Mouse (Mus musculus): ENCODE results near the gene Noxred1. TPM values are rescaled to one million over a fixed set of nuclear protein-coding genes. Genes with fewer than 3 reads are reported as not detected.

Gene Noxred1
- polyA plus RNA-seq, 1 experiment from 2014 or later: 0.69 TPM

DNA sequence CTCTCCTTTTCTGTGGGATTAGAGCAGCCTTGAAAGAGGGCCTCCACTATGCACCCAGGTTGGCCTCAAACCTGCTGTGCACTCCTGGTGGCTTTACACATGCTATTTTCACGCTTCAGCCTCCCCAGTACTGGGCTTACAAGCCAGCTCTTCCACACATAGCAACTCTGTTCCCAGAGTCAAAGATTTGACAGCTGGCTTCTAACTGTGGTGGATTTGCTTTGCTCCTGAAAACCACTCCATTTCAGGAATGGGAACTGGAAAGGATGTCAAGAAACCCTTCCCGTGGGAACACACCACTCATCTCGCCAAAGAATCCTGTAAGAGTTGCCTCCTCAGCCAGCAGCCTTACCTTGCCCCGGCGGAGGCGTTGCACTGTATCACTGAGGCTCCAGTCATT, 15.3 kb upstream of the Noxred1 start:
- Histone ChIP-seq H3K27me3 (ENCODE audit: control insufficient read depth, insufficient read depth, low read length) (no peaks in the 10 kb centered on the region), H3K9ac (ENCODE audit: low read depth, low read length) (no peak overlapping the region), H3K4me3 (ENCODE audit: low read length) (no peak overlapping the region), H3K36me3 (ENCODE audit: control insufficient read depth, insufficient read depth, low read length) (peaks cover 83% of the 10 kb centered on the region), H3K9me3 (ENCODE audit: control insufficient read depth, low read length) (no peaks in the 10 kb centered on the region), H3K27ac (ENCODE audit: low read depth, low read length) (no peak overlapping the region), H3K4me1 (ENCODE audit: control insufficient read depth, insufficient read depth, low read length) (no peaks in the 10 kb centered on the region), H3K4me2 (replicated peaks; ENCODE audit: low read depth, low read length) (no peak overlapping the region)
- WGBS: 94% methylated on average over 6 of the region's 6 CpGs
- ATAC-seq (ENCODE audit: low FRiP score, low TSS enrichment): no peak

DNA sequence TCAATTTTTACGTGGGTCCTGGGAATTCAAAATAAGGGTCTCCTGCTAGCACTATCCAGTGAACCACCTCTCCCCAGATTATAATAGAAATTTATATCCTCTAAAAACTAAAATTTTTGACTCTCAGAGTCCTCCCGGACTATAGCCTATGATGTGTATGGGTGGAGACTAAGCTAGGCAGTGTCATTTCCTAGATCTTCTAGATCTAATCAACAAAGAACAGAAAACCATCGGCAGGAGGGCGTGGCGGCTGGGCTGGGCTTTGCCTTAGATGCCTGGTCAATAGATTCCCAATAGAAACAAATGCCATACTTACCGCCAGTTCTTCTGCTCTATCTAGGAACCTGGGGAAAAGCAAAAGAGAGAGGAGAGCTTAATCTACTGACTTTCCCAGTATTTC, 11.6 kb upstream of the Noxred1 start:
- no peaks in the 10 kb centered on the region for H3K9me3 ChIP-seq (ENCODE audit: control insufficient read depth, low read length)
- H3K4me3 ChIP-seq (ENCODE audit: low read length): no peak overlapping the region
- no peak overlapping the region for H3K4me2 ChIP-seq (replicated peaks; ENCODE audit: low read depth, low read length)
- WGBS: 93% methylated on average over 6 of the region's 6 CpGs
- no peak overlapping the region for H3K9ac ChIP-seq (ENCODE audit: low read depth, low read length)
- H3K4me1 ChIP-seq (ENCODE audit: control insufficient read depth, insufficient read depth, low read length): no peaks in the 10 kb centered on the region
- H3K27ac ChIP-seq (ENCODE audit: low read depth, low read length): no peak overlapping the region
- no peaks in the 10 kb centered on the region for H3K27me3 ChIP-seq (ENCODE audit: control insufficient read depth, insufficient read depth, low read length)
- H3K36me3 ChIP-seq (ENCODE audit: control insufficient read depth, insufficient read depth, low read length): peaks cover 75% of the 10 kb centered on the region
- no peak for ATAC-seq (ENCODE audit: low FRiP score, low TSS enrichment)

DNA sequence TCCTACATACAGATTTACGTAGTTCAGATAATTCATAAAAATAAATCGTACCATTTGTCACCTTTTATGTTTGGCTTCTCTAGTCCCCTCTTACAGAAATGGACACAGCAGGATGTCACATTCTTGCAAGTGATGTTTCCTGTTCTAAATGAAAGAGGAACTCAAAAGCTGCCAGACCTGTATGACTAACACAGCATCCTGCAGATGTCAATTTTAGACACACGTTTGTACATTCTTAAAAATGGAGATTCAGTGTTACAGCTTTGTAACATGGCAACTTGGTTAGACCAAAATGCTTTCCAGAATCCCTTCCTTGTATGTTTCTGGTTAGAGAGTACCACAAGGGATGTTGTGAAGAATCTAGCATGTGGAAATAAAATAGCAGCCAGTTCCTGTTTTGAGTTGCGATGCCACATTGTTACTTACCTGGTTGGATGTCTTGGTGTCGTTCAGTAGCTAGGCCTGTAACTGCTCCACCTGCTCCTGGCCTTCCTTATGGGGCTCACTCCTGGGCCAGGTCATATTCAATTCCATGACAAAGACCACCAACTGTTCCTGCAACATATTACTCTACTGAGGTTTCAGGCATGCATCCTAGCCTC, 1.5 kb downstream of the Noxred1 start:
- H3K36me3 ChIP-seq (ENCODE audit: control insufficient read depth, insufficient read depth, low read length): peaks cover 36% of the 10 kb centered on the region

DNA sequence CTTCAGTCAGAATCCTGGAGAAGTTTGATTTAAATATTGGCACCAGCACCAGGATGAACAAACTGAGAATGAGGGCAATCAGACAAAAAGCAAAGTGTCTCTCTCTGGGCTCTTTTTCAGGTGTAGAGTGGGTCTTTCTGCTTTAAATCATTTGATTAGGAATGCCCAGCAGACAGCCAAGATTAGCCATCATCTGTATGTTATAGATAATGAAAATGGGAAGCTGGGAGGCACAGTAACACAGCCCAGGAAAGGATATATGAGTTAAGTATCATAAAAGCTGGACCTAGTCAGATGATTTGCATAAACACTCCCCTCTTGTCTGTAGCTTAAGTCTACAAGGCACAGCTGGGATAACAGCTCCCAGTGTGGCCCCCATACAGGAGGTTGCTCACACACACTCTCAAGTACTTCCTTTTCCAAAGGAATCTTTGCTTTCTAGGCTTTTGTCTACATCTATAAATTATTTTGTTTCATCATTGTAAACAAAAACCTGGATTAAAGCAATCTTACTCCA, 8.1 kb downstream of the Noxred1 start:
- Histone ChIP-seq H3K36me3 (ENCODE audit: control insufficient read depth, insufficient read depth, low read length) (no peaks in the 10 kb centered on the region), H3K9ac (ENCODE audit: low read depth, low read length) (no peak overlapping the region), H3K27me3 (ENCODE audit: control insufficient read depth, insufficient read depth, low read length) (no peaks in the 10 kb centered on the region), H3K4me1 (ENCODE audit: control insufficient read depth, insufficient read depth, low read length) (no peaks in the 10 kb centered on the region), H3K27ac (ENCODE audit: low read depth, low read length) (no peak overlapping the region), H3K4me2 (replicated peaks; ENCODE audit: low read depth, low read length) (no peak overlapping the region), H3K4me3 (ENCODE audit: low read length) (no peak overlapping the region), H3K9me3 (ENCODE audit: control insufficient read depth, low read length) (no peaks in the 10 kb centered on the region)
- ATAC-seq (ENCODE audit: low FRiP score, low TSS enrichment): no peak

More for the DNA sequence above, 1.5 kb downstream of the Noxred1 start:
- H3K4me2 ChIP-seq (replicated peaks; ENCODE audit: low read depth, low read length): no peak overlapping the region
- no peak for ATAC-seq (ENCODE audit: low FRiP score, low TSS enrichment)
- no peak overlapping the region for H3K4me3 ChIP-seq (ENCODE audit: low read length)
- H3K9ac ChIP-seq (ENCODE audit: low read depth, low read length): no peak overlapping the region
- H3K9me3 ChIP-seq (ENCODE audit: control insufficient read depth, low read length): no peaks in the 10 kb centered on the region
- 85% methylated on average over 5 of the region's 5 CpGs for WGBS
- no peaks in the 10 kb centered on the region for H3K27me3 ChIP-seq (ENCODE audit: control insufficient read depth, insufficient read depth, low read length)
- H3K4me1 ChIP-seq (ENCODE audit: control insufficient read depth, insufficient read depth, low read length): no peaks in the 10 kb centered on the region
- no peak overlapping the region for H3K27ac ChIP-seq (ENCODE audit: low read depth, low read length)

DNA sequence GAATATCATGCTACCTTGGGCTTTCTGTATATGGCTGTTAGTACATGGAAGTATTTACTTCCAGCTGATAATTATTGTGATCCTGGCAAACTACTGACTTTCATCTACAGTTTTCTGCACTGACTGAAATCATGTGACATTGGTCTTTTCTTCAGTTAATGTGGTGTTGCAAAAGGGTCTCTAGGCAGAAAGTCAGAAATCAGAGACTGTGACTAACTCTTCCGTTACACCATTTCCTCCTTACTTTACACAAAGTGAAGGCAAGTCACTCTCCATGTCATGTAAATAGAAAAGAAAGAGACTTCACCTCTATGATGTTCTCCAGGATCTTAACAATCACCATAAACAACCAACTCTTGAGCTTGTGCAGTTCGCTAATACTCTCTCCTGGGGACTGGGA, 8.9 kb downstream of the Noxred1 start:
- 95% methylated on average over 2 of the region's 2 CpGs for WGBS
- H3K9me3 ChIP-seq (ENCODE audit: control insufficient read depth, low read length): no peaks in the 10 kb centered on the region
- H3K4me3 ChIP-seq (ENCODE audit: low read length): no peak overlapping the region
- H3K27me3 ChIP-seq (ENCODE audit: control insufficient read depth, insufficient read depth, low read length): no peaks in the 10 kb centered on the region
- H3K4me2 ChIP-seq (replicated peaks; ENCODE audit: low read depth, low read length): no peak overlapping the region
- H3K4me1 ChIP-seq (ENCODE audit: control insufficient read depth, insufficient read depth, low read length): no peaks in the 10 kb centered on the region
- no peaks in the 10 kb centered on the region for H3K36me3 ChIP-seq (ENCODE audit: control insufficient read depth, insufficient read depth, low read length)
- H3K9ac ChIP-seq (ENCODE audit: low read depth, low read length): no peak overlapping the region
- no peak overlapping the region for H3K27ac ChIP-seq (ENCODE audit: low read depth, low read length)
- no peak for ATAC-seq (ENCODE audit: low FRiP score, low TSS enrichment)

DNA sequence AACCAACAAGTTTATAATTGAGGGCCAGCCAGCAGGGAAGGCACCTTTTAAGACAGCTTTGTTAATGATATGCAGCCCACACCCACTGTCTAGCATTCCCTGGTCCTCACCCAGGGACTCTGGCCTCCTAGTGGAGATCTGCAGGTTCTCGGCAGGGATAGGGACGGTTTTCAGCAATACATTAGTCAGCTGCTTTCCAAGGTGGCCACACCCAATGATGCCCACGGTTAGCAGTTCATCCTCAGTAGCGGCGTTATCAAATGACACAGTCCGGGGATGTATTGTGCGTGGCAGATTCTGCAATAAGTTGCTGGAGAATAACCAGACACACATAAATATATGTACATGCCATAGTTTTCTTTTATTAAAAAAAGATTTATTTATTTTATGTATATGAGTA, 11.7 kb downstream of the Noxred1 start:
- ATAC-seq (ENCODE audit: low FRiP score, low TSS enrichment): no peak
- 79% methylated on average over 7 of the region's 7 CpGs for WGBS
- H3K4me2 ChIP-seq (replicated peaks; ENCODE audit: low read depth, low read length): no peak overlapping the region
- no peak overlapping the region for H3K4me3 ChIP-seq (ENCODE audit: low read length)
- no peaks in the 10 kb centered on the region for H3K36me3 ChIP-seq (ENCODE audit: control insufficient read depth, insufficient read depth, low read length)
- no peak overlapping the region for H3K27ac ChIP-seq (ENCODE audit: low read depth, low read length)
- H3K4me1 ChIP-seq (ENCODE audit: control insufficient read depth, insufficient read depth, low read length): no peaks in the 10 kb centered on the region
- no peaks in the 10 kb centered on the region for H3K27me3 ChIP-seq (ENCODE audit: control insufficient read depth, insufficient read depth, low read length)
- H3K9me3 ChIP-seq (ENCODE audit: control insufficient read depth, low read length): no peaks in the 10 kb centered on the region
- H3K9ac ChIP-seq (ENCODE audit: low read depth, low read length): no peak overlapping the region

DNA sequence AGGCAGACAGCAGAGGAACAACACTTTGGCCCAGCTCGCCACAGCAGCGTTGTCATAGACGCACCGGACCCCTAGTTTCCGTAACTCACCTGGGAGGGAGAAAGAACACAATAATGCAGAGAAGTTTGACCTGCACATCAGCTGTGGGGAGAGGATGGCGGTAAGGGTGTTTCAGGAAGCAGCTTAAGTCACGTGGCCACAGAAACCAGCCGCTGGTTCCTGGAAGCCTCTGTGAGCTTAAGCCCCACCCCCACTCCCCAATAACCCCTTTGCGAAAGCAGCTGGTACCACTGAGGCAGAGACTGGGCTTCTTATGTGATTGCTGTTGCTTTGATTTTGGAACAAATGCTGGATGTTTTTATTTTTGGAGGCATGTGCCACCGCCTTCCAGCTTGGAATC, 13.6 kb downstream of the Noxred1 start:
- no peaks in the 10 kb centered on the region for H3K4me1 ChIP-seq (ENCODE audit: control insufficient read depth, insufficient read depth, low read length)
- H3K27ac ChIP-seq (ENCODE audit: low read depth, low read length): no peak overlapping the region
- H3K36me3 ChIP-seq (ENCODE audit: control insufficient read depth, insufficient read depth, low read length): no peaks in the 10 kb centered on the region
- H3K9ac ChIP-seq (ENCODE audit: low read depth, low read length): no peak overlapping the region
- ATAC-seq (ENCODE audit: low FRiP score, low TSS enrichment): no peak
- H3K9me3 ChIP-seq (ENCODE audit: control insufficient read depth, low read length): no peaks in the 10 kb centered on the region
- WGBS: 81% methylated on average over 10 of the region's 10 CpGs
- H3K4me3 ChIP-seq (ENCODE audit: low read length): no peak overlapping the region
- no peak overlapping the region; the same call in 1 of the 2 replicates for H3K4me2 ChIP-seq (replicated peaks; ENCODE audit: low read depth, low read length)
- no peaks in the 10 kb centered on the region for H3K27me3 ChIP-seq (ENCODE audit: control insufficient read depth, insufficient read depth, low read length)

DNA sequence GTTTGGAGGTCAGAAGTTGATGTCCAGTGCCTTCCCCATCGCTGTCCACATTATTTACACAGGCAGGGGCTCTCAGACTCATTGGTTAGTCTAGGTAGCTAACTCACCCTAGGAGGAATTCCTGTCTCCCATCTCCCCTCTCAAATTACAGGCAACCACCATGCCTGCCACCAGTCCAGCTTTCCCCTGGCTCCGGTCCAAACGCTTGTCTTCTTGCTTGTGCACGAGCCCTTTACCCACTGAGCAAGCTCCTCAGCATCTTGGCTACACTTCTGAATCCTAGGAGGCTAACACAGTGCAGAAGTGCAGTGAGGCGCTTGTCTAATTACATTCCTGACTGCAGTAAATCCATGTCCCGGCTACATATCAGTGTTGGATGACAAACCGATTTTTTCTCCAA, 19.2 kb downstream of the Noxred1 start:
- no peak overlapping the region for H3K9ac ChIP-seq (ENCODE audit: low read depth, low read length)
- no peak overlapping the region for H3K4me2 ChIP-seq (replicated peaks; ENCODE audit: low read depth, low read length)
- no peak for ATAC-seq (ENCODE audit: low FRiP score, low TSS enrichment)
- H3K36me3 ChIP-seq (ENCODE audit: control insufficient read depth, insufficient read depth, low read length): no peaks in the 10 kb centered on the region
- H3K27ac ChIP-seq (ENCODE audit: low read depth, low read length): no peak overlapping the region
- no peak overlapping the region for H3K4me3 ChIP-seq (ENCODE audit: low read length)
- WGBS: 56% methylated on average over 7 of the region's 7 CpGs
- no peaks in the 10 kb centered on the region for H3K27me3 ChIP-seq (ENCODE audit: control insufficient read depth, insufficient read depth, low read length)
- no peaks in the 10 kb centered on the region for H3K9me3 ChIP-seq (ENCODE audit: control insufficient read depth, low read length)
- no peaks in the 10 kb centered on the region for H3K4me1 ChIP-seq (ENCODE audit: control insufficient read depth, insufficient read depth, low read length)

DNA sequence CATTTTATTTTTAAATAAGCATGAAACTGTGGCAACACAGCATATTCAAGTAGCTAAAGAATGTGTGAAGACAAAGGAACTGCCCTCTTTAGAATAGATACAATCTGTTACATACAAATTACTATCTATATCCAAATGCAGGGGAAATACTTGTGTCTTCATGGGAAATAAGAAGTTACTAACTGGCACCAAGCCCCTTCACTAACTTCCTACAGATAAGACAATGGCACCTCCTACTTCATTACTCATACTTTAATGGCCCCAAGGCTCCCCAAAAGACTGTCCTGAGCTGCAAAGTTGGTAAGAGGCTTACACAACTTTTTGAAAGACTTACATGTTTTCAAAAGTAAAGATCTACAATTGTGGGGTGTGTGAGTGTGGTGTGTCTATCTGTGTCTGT, 20.9 kb downstream of the Noxred1 start:
- Histone ChIP-seq H3K4me2 (replicated peaks; ENCODE audit: low read depth, low read length) (no peak overlapping the region), H3K4me1 (ENCODE audit: control insufficient read depth, insufficient read depth, low read length) (no peaks in the 10 kb centered on the region), H3K4me3 (ENCODE audit: low read length) (no peak overlapping the region), H3K27ac (ENCODE audit: low read depth, low read length) (no peak overlapping the region), H3K9ac (ENCODE audit: low read depth, low read length) (no peak overlapping the region), H3K36me3 (ENCODE audit: control insufficient read depth, insufficient read depth, low read length) (no peaks in the 10 kb centered on the region), H3K9me3 (ENCODE audit: control insufficient read depth, low read length) (no peaks in the 10 kb centered on the region), H3K27me3 (ENCODE audit: control insufficient read depth, insufficient read depth, low read length) (no peaks in the 10 kb centered on the region)
- no peak for ATAC-seq (ENCODE audit: low FRiP score, low TSS enrichment)

Data from kidney, embryonic 14.5 days (tissue).